Mouse (Mus musculus) liver, embryonic 15.5 days (tissue): ENCODE data around the gene C1ra. TPM values are rescaled to one million over a fixed set of nuclear protein-coding genes. Genes with fewer than 3 reads are reported as not detected.
"Not testable (repeated sequence)": the region's sequence is repeated elsewhere in the genome, so short reads cannot be mapped to it uniquely, and the experiment has no call there.

Source experiments
- ATAC-seq: fragments of 200-750 bp; cut with Nextera tagmentation; 2 replicates; pipeline ENCODE4 v1.8.0; 2017; ENCODE audit warnings: moderate number of reproducible peaks, mild to moderate bottlenecking, moderate library complexity; ENCODE audit not compliant: insufficient read depth
- H3K27ac ChIP-seq: fragments of 300-500 bp; sonication (generic); replicated peaks from 2 replicates; pipeline ENCODE4 v1.5.1; 2015; ENCODE audit warnings: mild to moderate bottlenecking, inconsistent platforms
- H3K27me3 ChIP-seq: fragments of 300-500 bp; sonication (generic); 2 replicates; pipeline ENCODE4 v1.6.1; 2015; ENCODE audit warnings: mild to moderate bottlenecking, inconsistent platforms
- H3K36me3 ChIP-seq: fragments of 300-500 bp; sonication (generic); replicated peaks from 2 replicates; pipeline ENCODE4 v1.6.1; 2015; ENCODE audit warnings: moderate library complexity, mild to moderate bottlenecking, inconsistent platforms
- H3K4me1 ChIP-seq: fragments of 300-500 bp; sonication (generic); replicated peaks from 2 replicates; pipeline ENCODE4 v1.6.1; 2015; ENCODE audit warnings: inconsistent platforms
- H3K4me2 ChIP-seq: fragments of 300-500 bp; sonication (generic); 2 replicates; pipeline ENCODE4 v1.6.1; 2015; ENCODE audit warnings: moderate library complexity, mild to moderate bottlenecking, inconsistent platforms
- H3K4me3 ChIP-seq: fragments of 300-500 bp; sonication (generic); replicated peaks from 2 replicates; pipeline ENCODE4 v1.5.1; 2015; ENCODE audit warnings: mild to moderate bottlenecking, inconsistent platforms
- H3K9ac ChIP-seq: fragments of 300-500 bp; sonication (generic); 2 replicates; pipeline ENCODE4 v1.6.1; 2015; ENCODE audit warnings: moderate library complexity, mild to moderate bottlenecking, inconsistent platforms
- H3K9me3 ChIP-seq: fragments of 300-500 bp; sonication (generic); replicated peaks from 2 replicates; pipeline ENCODE4 v1.6.1; 2016; ENCODE audit warnings: inconsistent platforms
- WGBS: fragments of 180-500 bp; shearing (Covaris S2); methylation state at CpG from one replicate; pipeline ENCODE4 v1.1.7; 2015; ENCODE audit warnings: mixed read lengths; ENCODE audit not compliant: insufficient replicate concordance; 5-methylcytosine and 5-hydroxymethylcytosine counted together
- polyA plus RNA-seq: library from polyadenylated mRNA; unstranded; fragments of >200 nt; fragmentation: Nextera tagmentation; extraction: Ambion mirVana; gene quantifications from 2 replicates; pipeline ENCODE4 v1.2.1, GENCODE M21; 2015

C1ra gene
- polyA plus RNA-seq, 1 experiment from 2014 or later, result 18.8 TPM

GRCm38 (mm10) chr6:124547979-124548378 is 35.8 kb downstream of the C1ra start:
- H3K4me1 ChIP-seq, H3K9ac ChIP-seq, H3K36me3 ChIP-seq, H3K4me2 ChIP-seq, H3K27me3 ChIP-seq, H3K9me3 ChIP-seq, H3K27ac ChIP-seq, H3K4me3 ChIP-seq, ATAC-seq: not testable (repeated sequence)
- 72% methylated on average over 3 of the region's 3 CpGs for WGBS

GRCm38 (mm10) chr6:124549023-124549550 is 36.9 kb downstream of the C1ra start:
- Histone ChIP-seq H3K4me3 (no peak overlapping the region), H3K27me3 (no peaks in the 10 kb centered on the region), H3K9ac (no peak overlapping the region), H3K4me1 (no peaks in the 10 kb centered on the region), H3K27ac (no peak overlapping the region), H3K36me3 (no peaks in the 10 kb centered on the region), H3K9me3 (0 out of 2 replicates have a peak, but pooled peaks cover 4% of the 10 kb centered on the region), H3K4me2 (no peak overlapping the region)
- 66% methylated on average over 3 of the region's 3 CpGs for WGBS
- ATAC-seq, result no peak

- Histone ChIP-seq H3K4me3 (no peak overlapping the region), H3K4me2 (no peak overlapping the region), H3K27ac (no peak overlapping the region), H3K9me3 (0 out of 2 replicates have a peak, but pooled peaks cover 4% of the 10 kb centered on the region), H3K36me3 (no peaks in the 10 kb centered on the region), H3K27me3 (no peaks in the 10 kb centered on the region), H3K9ac (no peak overlapping the region), H3K4me1 (no peaks in the 10 kb centered on the region)
- no peak for ATAC-seq
- WGBS, result 63% methylated on average over 22 of the region's 22 CpGs
Observed at GRCm38 (mm10) chr6:124552766-124553165, 40.6 kb downstream of the C1ra start.

- H3K4me2 ChIP-seq, H3K9ac ChIP-seq, H3K36me3 ChIP-seq, ATAC-seq, H3K9me3 ChIP-seq, H3K27ac ChIP-seq, H3K4me1 ChIP-seq, H3K27me3 ChIP-seq, H3K4me3 ChIP-seq: not testable (repeated sequence)
- WGBS, result 49% methylated on average over 2 of the region's 2 CpGs
Observed at GRCm38 (mm10) chr6:124555956-124556355, 43.8 kb downstream of the C1ra start.

- not testable (repeated sequence) for H3K27me3 ChIP-seq, H3K36me3 ChIP-seq, H3K9ac ChIP-seq, H3K9me3 ChIP-seq, H3K4me2 ChIP-seq, H3K27ac ChIP-seq, H3K4me1 ChIP-seq, H3K4me3 ChIP-seq, ATAC-seq
- WGBS, result 51% methylated on average over 4 of the region's 4 CpGs
Observed at GRCm38 (mm10) chr6:124561156-124561555, 49.0 kb downstream of the C1ra start.

- ATAC-seq, H3K4me2 ChIP-seq: not testable (repeated sequence)
- 80% methylated on average over 2 of the region's 2 CpGs for WGBS
Observed at GRCm38 (mm10) chr6:124561611-124562010, 49.4 kb downstream of the C1ra start.

GRCm38 (mm10) chr6:124570026-124570425 is 57.8 kb downstream of the C1ra start, which contains the start of gene C1rb:
TSS of gene C1rb (plus strand) at chr6:124570294.
- no peak for ATAC-seq

More at GRCm38 (mm10) chr6:124561611-124562010, 49.4 kb downstream of the C1ra start:
- H3K9me3 ChIP-seq, H3K27me3 ChIP-seq, H3K36me3 ChIP-seq, H3K4me3 ChIP-seq, H3K4me1 ChIP-seq, H3K27ac ChIP-seq, H3K9ac ChIP-seq: not testable (repeated sequence)

More at GRCm38 (mm10) chr6:124570026-124570425, 57.8 kb downstream of the C1ra start, which contains the start of gene C1rb:
- Histone ChIP-seq H3K4me2 (no peak within 1 kb of the TSS), H3K9ac (no peak within 1 kb of the TSS), H3K4me1 (no peaks in the 10 kb centered on the region), H3K36me3 (no peaks in the 10 kb centered on the region), H3K27me3 (no peaks in the 10 kb centered on the region), H3K27ac (no peak within 1 kb of the TSS), H3K4me3 (no peak within 1 kb of the TSS), H3K9me3 (no peaks in the 10 kb centered on the region)
- 4% methylated on average over 8 of the region's 8 CpGs for WGBS

Other genes with a start within 250 kb of the C1ra start
- 0.23 and 0.26 TPM in 2 replicates for gene Cd163, start 207.7 kb upstream of the C1ra start, polyA plus RNA-seq
- gene Pex5, start 97.3 kb upstream of the C1ra start, polyA plus RNA-seq, result 21.7 and 26.8 TPM in 2 replicates
- 4.2 and 5.0 TPM in 2 replicates for gene Clstn3, start 47.6 kb upstream of the C1ra start, polyA plus RNA-seq
- gene C1rl, start 19.3 kb upstream of the C1ra start, polyA plus RNA-seq, result 11.2 and 12.5 TPM in 2 replicates
- 47.0 and 59.5 TPM in 2 replicates for gene C1s1, start 30.0 kb downstream of the C1ra start, polyA plus RNA-seq
- not detected in 2 replicates for gene C1rb, start 57.9 kb downstream of the C1ra start, polyA plus RNA-seq
- not detected in 2 replicates for gene C1s2, start 123.7 kb downstream of the C1ra start, polyA plus RNA-seq
- gene Lpcat3, start 150.6 kb downstream of the C1ra start, polyA plus RNA-seq, result 82.0 and 85.6 TPM in 2 replicates
- 122 and 128 TPM in 2 replicates for gene Emg1, start 199.8 kb downstream of the C1ra start, polyA plus RNA-seq
- 242 and 243 TPM in 2 replicates for gene Phb2, start 199.9 kb downstream of the C1ra start, polyA plus RNA-seq
- gene Ptpn6, start 226.3 kb downstream of the C1ra start, polyA plus RNA-seq, result 38.1 and 43.7 TPM in 2 replicates
- 75.9 and 76.4 TPM in 2 replicates for gene Grcc10, start 229.0 kb downstream of the C1ra start, polyA plus RNA-seq
- gene Gm45234, start 243.6 kb downstream of the C1ra start, polyA plus RNA-seq, result not detected in 2 replicates
- gene Atn1, start 244.1 kb downstream of the C1ra start, polyA plus RNA-seq, result 1.3 and 2.0 TPM in 2 replicates